Mouse (Mus musculus) fibroblast of lung, adult 2 months (primary cell): ENCODE results near the gene Aif1l.

ENCODE experiments used
- DNase-seq: peaks from one replicate; pipeline ENCODE4 v3.0.0-alpha.2; 2011; ENCODE audit warnings: low read depth

The Aif1l gene

DNA sequence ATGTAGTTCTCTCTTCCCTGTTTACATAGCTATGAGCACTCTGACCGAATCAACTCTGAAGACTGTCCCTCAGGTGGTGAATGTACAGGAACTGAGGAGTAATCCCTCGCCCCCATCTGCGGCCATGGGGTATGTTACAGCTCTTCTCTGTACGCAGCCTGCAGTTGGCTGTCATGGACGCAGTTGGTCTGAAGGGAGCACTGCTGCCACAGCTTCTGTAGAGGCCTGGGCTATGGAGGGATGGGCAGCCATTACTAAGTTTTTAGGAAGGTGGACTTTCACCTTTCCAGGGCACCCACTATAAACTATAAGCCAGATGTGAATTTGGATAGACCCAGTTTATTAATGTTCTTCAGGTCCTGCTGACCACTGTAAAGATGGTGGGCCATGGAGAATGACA, 70.3 kb downstream of the Aif1l start:
- no peak for DNase-seq
